Mouse (Mus musculus): ENCODE measurements around the gene Nfya. TPM values are rescaled to one million over a fixed set of nuclear protein-coding genes. Genes with fewer than 3 reads are reported as not detected.

Nfya gene
- polyA plus RNA-seq (2012; ENCODE audit: insufficient read depth, insufficient read length, low replicate concordance, missing spikeins), result not detected in 2 replicates

DNA sequence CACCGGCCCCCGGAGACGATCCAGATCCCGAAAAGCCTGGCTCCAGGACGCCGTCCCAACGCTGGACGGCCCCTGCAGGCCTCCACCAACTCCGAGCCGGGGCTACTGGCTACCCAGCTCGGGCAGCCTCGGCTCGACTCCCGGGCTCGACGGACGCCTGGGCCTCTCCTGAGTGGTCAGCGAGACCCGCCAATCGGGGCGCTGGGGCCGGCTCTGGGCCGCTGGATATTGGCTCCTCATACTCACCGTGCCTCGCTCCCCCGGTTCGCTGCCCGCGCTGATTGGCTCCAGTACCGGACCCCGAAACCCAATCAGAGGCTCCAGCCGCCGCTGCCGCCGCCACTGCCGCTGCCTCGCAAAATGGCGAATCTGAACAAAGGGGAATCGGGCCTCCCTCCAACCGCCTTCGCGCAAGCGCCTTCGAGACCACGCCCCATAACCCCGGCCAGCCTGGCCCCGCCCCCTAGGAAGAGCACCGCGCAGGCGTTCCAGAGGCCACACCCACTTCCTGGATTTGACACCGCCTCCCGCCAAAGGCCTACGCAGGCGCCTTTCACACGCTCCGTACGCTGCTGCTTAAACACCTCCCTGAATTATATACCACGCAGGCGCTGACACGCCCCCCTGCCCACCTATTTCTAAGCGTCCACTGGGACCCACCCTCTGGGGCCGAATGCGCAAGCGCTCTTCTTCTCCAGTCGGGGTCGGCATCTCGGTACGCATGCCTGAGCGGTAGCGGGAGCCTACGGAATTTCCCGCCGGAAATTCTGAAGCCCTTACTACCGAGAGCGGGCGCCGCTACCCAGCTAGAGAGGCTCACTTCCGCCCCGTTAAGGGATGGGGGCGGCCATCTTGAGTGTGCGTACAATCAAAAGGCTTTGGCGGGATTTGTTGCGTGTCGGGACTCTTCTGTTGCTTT is at the start of gene Nfya, which contains the start of gene Oard1:
TSS of gene Nfya (minus strand) at position 527 of the 919 bp plus-strand sequence.
TSS of gene Oard1 (plus strand) at position 635 of the 919 bp plus-strand sequence.
- H3K4me1 ChIP-seq (ENCODE audit: control insufficient read depth, insufficient read depth, low read length), result no peaks in the 10 kb centered on the region
- WGBS, result under 1% methylated on average over 84 of the region's 84 CpGs
- TF ChIP-seq CTCF (IDR thresholded peaks at IDR 0.05; ENCODE audit: insufficient read depth, low read depth, low read length) (no peak), POLR2A (IDR thresholded peaks at IDR 0.05; ENCODE audit: insufficient read depth, low read depth, low read length) (peak; percentile 80)
- peak within 1 kb of the TSS; percentile 97 for H3K27ac ChIP-seq (ENCODE audit: insufficient read depth, low read depth, low read length)
- peak within 1 kb of the TSS; percentile 81 for H3K4me3 ChIP-seq (ENCODE audit: insufficient read depth, low read depth, low read length)

DNA sequence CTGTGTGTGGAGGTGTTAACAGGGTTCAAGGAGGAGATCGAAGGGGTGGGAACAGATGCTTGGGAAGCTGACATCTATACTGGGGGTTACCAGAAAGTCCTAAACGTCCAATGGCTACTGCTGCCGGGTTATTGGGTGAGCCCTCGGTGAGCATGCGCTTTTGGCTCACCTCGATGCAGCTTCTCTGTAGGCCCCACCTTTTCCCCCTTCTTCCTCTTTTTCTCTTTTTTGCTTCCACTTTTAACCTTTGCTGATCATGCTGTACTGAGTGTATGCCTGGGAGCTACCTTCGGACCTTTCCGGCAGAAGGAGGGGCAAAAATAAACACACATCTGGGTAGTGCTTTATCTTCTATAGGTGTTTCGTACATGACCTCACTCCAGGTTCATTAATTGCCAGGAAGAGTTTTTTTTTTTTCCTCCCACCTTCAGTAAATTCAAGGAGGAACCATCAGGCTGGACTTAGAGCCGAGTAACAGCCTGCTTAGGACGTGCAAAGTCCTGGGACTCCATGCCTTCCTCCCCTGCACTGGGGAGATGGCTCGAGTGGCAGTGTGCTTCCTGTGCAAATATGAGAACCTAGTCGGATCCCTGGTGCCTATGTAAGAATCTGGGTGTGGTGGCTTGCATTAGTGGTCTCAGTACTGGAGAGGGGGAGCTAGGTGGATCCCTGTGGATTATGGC is 48.4 kb upstream of the Nfya start:
- TF ChIP-seq CTCF (IDR thresholded peaks at IDR 0.05; ENCODE audit: insufficient read depth, low read depth, low read length) (no peak), POLR2A (IDR thresholded peaks at IDR 0.05; ENCODE audit: insufficient read depth, low read depth, low read length) (no peak)
- Histone ChIP-seq H3K4me1 (ENCODE audit: control insufficient read depth, insufficient read depth, low read length) (0 out of 2 replicates have a peak, but pooled peaks cover 3% of the 10 kb centered on the region), H3K4me3 (ENCODE audit: insufficient read depth, low read depth, low read length) (no peak overlapping the region), H3K27ac (ENCODE audit: insufficient read depth, low read depth, low read length) (no peak overlapping the region)
- 91% methylated on average over 13 of the region's 13 CpGs for WGBS

DNA sequence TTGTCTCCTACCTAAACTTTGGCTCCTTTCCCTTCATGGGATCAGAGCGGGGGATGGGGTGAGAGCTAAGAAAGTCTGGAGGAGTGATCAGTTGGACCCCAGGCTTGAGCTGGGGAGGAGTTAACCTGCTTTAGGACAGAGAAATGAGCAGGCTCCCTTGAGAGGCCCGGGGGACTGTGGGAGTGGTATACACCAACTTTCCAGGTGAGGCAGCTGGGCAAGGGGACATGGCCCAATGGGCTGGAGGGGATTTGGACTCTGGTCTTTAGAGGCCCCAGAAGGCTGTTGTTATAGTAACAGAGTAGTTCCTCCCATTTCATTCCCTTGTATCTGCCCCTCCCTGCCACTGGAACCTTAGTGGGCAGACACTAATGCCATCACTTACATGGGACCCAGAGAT is 46.2 kb upstream of the Nfya start:
- Histone ChIP-seq H3K4me1 (ENCODE audit: control insufficient read depth, insufficient read depth, low read length) (peaks cover 7% of the 10 kb centered on the region), H3K4me3 (ENCODE audit: insufficient read depth, low read depth, low read length) (no peak overlapping the region), H3K27ac (ENCODE audit: insufficient read depth, low read depth, low read length) (no peak overlapping the region)
- 92% methylated on average over 2 of the region's 2 CpGs for WGBS
- TF ChIP-seq CTCF (IDR thresholded peaks at IDR 0.05; ENCODE audit: insufficient read depth, low read depth, low read length) (no peak), POLR2A (IDR thresholded peaks at IDR 0.05; ENCODE audit: insufficient read depth, low read depth, low read length) (no peak)

DNA sequence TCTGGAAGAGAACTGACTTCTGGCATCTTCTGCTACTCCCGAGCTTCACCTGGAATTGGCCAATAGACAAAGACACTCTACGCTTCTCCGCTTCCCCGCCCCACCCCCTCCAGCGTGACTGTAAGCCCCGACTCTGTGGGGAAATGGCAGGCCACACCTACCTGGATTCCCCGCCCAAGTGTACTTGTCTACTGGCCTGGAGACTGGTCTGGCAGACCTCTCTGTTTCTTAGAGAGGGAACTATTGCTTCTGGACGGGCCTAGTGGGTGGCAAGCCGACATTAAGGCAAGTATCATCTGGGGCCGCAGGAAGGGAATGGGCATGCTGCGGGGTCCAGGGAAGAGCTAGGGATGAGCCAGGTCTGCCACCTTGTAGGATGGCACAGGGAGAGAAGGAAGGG is 45.0 kb upstream of the Nfya start, which contains the start of gene Unc5cl:
TSS of gene Unc5cl (plus strand) at position 214 of the 400 bp plus-strand sequence.
- Histone ChIP-seq H3K27ac (ENCODE audit: insufficient read depth, low read depth, low read length) (no peak within 1 kb of the TSS), H3K4me3 (ENCODE audit: insufficient read depth, low read depth, low read length) (no peak within 1 kb of the TSS), H3K4me1 (ENCODE audit: control insufficient read depth, insufficient read depth, low read length) (peaks cover 7% of the 10 kb centered on the region)
- 74% methylated on average over 11 of the region's 11 CpGs for WGBS
- no peak for TF ChIP-seq POLR2A (IDR thresholded peaks at IDR 0.05; ENCODE audit: insufficient read depth, low read depth, low read length)
- no peak for TF ChIP-seq CTCF (IDR thresholded peaks at IDR 0.05; ENCODE audit: insufficient read depth, low read depth, low read length)

DNA sequence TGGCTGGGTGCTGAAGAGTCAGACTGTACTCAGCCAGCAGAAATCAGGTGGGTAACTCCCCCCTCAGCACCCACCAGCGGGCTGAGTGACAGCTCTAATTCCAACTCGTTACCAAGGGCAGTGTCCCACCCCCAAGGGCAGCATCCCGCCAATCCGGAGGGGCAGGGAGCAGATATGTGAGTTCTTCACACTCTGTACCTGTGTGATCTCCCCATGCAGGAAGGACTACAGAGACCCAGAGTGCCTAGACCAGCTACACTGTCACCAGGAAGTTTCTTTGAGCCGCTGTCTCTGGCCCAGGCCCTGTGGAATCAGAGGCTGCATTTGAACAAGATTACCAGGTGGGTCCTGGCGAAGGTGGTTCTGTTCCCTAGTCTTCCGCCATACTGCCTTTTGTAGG is 44.5 kb upstream of the Nfya start:
- no peak overlapping the region for H3K27ac ChIP-seq (ENCODE audit: insufficient read depth, low read depth, low read length)
- H3K4me1 ChIP-seq (ENCODE audit: control insufficient read depth, insufficient read depth, low read length), result peaks cover 7% of the 10 kb centered on the region
- no peak overlapping the region for H3K4me3 ChIP-seq (ENCODE audit: insufficient read depth, low read depth, low read length)
- no peak for TF ChIP-seq POLR2A (IDR thresholded peaks at IDR 0.05; ENCODE audit: insufficient read depth, low read depth, low read length)
- TF ChIP-seq CTCF (IDR thresholded peaks at IDR 0.05; ENCODE audit: insufficient read depth, low read depth, low read length), result no peak
- WGBS, result 71% methylated on average over 7 of the region's 7 CpGs

DNA sequence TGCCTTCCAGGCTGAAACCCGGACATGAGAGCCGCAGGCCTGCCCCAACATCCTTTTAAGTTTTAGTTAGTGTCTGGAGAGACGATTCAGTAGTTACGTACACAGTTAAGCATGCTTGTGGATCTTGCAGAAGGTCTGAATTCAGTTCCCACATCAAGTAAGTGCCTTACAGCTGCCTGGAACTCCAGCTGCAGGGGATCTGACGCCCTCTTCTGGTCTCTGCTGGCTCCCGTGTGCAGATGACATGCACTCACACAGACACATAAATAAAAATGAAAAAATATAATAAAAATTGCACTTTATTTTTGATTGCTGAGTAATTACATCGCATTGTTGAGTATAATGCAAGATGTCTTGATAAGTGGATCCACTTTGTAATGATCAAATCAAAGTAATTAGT is 43.8 kb upstream of the Nfya start:
- Histone ChIP-seq H3K4me3 (ENCODE audit: insufficient read depth, low read depth, low read length) (no peak overlapping the region), H3K27ac (ENCODE audit: insufficient read depth, low read depth, low read length) (no peak overlapping the region), H3K4me1 (ENCODE audit: control insufficient read depth, insufficient read depth, low read length) (peaks cover 7% of the 10 kb centered on the region)
- WGBS, result 90% methylated on average over 7 of the region's 7 CpGs
- no peak for TF ChIP-seq POLR2A (IDR thresholded peaks at IDR 0.05; ENCODE audit: insufficient read depth, low read depth, low read length)
- TF ChIP-seq CTCF (IDR thresholded peaks at IDR 0.05; ENCODE audit: insufficient read depth, low read depth, low read length), result no peak

DNA sequence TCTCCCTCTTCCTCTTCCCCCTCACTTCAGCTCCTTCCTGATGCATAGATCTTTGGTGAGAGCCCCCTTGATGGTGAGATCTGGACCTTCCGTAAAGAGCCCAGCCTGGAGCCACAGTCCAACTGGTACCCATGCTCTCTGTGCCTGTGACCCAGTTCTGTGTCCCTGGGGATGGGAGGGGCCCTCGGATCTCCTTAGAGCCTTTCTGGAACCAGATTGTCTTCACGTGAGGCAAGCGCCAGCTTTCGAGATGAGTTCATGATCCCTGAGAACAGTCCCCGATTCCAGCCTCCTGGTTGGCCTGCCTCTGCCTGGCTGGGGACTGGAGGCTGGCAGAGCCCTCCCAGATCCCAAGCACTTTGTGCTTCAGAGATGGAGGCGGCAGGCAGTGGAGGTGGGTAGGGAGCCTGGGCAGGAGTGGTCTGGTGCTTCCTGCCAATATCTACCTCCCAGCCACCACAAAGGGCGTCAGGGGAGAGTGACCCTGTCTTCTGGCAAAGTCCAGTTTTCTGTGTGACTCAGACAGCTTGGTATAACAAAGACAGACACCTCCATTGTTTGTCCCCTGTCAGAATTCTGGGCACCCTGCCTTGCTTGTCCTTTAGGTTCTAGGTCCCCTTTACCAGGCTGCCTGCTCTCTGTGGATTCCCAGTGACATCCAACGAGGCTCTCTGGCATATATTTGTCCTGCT is 42.2 kb upstream of the Nfya start:
- Histone ChIP-seq H3K4me1 (ENCODE audit: control insufficient read depth, insufficient read depth, low read length) (peaks cover 7% of the 10 kb centered on the region), H3K27ac (ENCODE audit: insufficient read depth, low read depth, low read length) (no peak overlapping the region), H3K4me3 (ENCODE audit: insufficient read depth, low read depth, low read length) (no peak overlapping the region)
- WGBS, result 73% methylated on average over 9 of the region's 9 CpGs
- TF ChIP-seq CTCF (IDR thresholded peaks at IDR 0.05; ENCODE audit: insufficient read depth, low read depth, low read length) (no peak), POLR2A (IDR thresholded peaks at IDR 0.05; ENCODE audit: insufficient read depth, low read depth, low read length) (no peak)

DNA sequence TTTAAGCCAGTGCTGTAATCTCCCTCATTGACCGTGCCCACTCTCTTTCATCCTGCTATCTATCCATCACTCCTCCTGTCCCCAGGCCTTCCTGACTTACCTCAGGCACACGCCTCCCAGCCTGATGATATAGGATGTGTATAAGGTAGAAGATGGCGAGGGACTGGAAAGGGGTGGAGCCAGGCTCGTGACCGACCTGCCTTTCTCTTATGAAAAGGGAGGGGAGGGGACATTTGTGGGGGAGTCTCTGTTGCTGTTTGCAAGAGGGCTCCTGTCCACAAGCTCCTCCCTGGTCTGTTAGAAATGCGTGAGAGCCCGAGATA is 41.6 kb upstream of the Nfya start, which contains the start of gene Tspo2:
TSS of gene Tspo2 (minus strand) at position 170 of the 323 bp plus-strand sequence.
- no peak within 1 kb of the TSS for H3K4me3 ChIP-seq (ENCODE audit: insufficient read depth, low read depth, low read length)
- no peak for TF ChIP-seq POLR2A (IDR thresholded peaks at IDR 0.05; ENCODE audit: insufficient read depth, low read depth, low read length)
- TF ChIP-seq CTCF (IDR thresholded peaks at IDR 0.05; ENCODE audit: insufficient read depth, low read depth, low read length), result no peak
- peaks cover 7% of the 10 kb centered on the region for H3K4me1 ChIP-seq (ENCODE audit: control insufficient read depth, insufficient read depth, low read length)
- H3K27ac ChIP-seq (ENCODE audit: insufficient read depth, low read depth, low read length), result no peak within 1 kb of the TSS
- 87% methylated on average over 7 of the region's 7 CpGs for WGBS

Data from olfactory bulb, adult 2 months (tissue).